Mouse (Mus musculus) right cerebral cortex, postnatal 10 days (tissue): ENCODE measurements at regions not wholly inside any gene's neighbourhood (a gene's known extent, or its start where the extent isn't known, plus 50 kb on each side); places are given as distances from the start of the nearest gene placed in this dataset.

Experiments
- DNase-seq, 2 experiments: peaks; one replicate each; pipeline ENCODE4 v3.0.0; 2021; ENCODE audit warnings: low spot score in 2 of 2

GRCm38 (mm10) chr1:190067181-190067580, 103.3 kb downstream of the Prox1 start:
- no peak for DNase-seq

DNA sequence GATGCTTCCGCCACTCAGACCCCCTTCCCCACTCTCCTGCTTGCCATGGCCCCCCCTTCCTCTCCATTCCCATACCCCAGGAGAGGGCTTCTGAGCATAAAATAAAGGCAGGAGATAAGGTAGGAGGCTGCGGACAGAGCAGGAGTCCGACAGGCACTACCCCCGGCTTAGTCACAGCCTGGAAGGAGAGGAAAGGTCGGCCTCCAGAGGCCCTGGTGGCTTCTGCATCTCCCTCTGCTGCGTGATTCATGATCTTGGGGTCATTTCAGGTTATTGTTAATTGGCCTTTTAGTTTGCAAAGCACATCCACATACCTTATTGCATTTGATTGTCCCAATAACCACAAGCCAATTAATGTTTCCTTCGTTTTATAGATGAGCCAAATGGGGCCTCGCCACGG, 104.1 kb downstream of the Prox1 start:
- DNase-seq: no peak

- no peak for DNase-seq
These were observed 108.8 kb downstream of the Prox1 start for GRCm38 (mm10) chr1:190061560-190062295.

GRCm38 (mm10) chr1:190059025-190059424, 111.5 kb downstream of the Prox1 start:
- DNase-seq: no peak

- DNase-seq: no peak
These were observed 113.6 kb downstream of the Prox1 start for GRCm38 (mm10) chr1:190056931-190057330.

DNA sequence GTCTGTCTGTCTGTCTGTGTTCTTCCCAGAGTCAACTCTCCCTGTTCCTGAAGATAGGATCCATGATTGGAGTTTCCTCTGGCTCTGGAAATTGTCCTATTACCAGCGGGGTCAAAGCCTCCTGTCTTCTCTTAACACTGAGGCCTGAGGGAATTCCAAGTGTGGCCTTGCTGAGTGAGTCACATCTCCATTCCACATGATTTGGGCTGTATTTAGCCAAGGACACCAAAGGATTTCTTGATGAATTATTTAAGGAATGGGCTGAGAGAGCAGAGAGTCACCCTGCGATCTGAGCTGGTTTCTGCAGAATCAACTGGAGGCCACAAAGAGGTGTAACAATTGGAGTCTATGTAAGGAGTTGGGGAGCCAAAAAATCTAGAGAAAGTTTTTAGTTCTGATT, 118.6 kb downstream of the Prox1 start:
- DNase-seq: no peak

DNA sequence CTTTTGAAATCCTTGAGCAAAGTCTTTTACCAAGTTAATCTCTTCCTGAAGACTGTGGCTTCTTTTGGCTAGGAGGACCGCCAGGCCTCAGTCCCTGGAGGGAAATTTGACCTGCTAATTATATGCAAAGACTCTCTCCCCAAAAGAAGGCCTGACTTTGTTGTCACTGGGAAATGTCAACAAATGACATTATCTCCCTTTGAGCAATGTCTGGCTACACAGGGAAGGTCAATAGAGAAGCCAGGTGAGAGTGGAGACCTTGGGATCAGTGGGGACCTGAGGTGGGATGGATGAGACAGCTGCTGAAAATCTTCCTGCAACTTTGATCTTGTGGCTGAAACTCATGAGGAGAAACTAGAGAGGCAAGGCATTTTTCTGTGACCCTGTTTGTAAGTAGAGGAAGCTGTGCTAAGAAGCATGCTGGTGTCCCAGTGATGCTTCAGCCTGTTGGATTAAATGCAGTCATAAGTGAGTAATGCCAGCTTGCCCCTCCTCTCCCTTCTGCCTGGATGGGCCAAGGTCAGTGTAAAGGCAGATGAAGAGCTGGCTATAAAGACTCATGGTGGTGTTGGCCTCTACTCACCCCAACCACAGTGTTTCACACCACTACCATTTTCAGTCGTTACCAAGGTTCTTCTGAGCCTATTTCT, 121.9 kb downstream of the Prox1 start:
- no peak for DNase-seq

DNA sequence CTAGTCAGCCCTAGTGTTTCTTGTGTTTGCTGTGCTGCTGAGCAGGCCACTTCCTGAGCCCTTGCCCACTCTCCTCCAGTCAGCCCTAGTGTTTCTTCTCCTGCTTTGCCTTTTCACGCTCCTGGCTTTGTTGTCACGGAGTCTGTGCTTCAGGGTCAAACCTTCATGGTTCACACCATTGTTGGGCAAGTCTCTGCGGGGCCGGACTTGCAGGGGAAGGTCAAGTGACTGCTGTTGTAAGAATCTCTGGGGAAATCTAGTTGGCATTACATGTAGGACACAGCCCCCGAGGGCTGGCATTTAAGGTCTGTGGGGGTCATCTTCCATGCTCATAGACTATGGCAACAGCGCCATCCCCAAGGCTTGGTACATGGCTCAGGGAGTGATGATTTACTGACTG, 123.3 kb downstream of the Prox1 start:
- no peak for DNase-seq

GRCm38 (mm10) chr1:190045797-190046196, 123.6 kb upstream of the Smyd2 start:
- peak; percentile 62 to 69 for DNase-seq

DNA sequence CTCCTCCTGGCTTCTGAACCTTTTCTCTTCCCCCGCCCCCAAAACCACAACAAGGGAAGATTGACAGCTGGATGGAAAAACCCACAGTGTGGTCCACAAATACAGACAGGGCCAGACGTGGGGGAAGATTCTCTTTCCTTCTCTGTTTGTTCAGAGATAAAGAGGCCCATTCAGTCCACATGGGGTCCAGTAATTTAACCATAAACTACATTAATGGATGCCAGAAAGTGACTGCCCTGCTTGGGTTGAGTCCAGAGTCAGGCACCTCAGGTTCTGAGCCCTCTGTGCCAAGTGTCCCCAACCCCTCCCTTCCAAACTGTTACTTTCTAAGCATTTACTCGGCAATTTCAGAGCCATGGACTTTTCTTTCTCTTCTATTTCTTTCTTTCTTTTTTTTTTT, 121.9 kb upstream of the Smyd2 start:
- DNase-seq: no peak

DNA sequence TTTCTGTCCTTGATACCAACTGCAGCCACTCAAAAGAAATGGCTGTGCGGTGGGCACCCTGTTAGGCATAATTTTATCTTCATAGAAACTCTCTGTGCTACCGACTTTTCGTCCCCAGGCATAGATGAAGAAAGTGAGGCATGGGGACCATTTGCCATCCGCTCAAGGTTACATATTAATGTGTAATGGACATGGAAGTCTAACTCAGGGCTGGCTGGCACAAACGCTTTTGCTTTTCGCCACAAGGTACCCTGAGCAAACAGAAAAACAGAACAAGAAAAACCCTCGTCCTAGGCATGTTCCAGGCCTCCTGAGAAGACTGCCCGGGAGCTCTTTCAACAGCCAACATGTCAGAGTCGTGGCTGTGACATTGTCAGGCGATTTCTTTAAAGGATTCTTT, 121.0 kb upstream of the Smyd2 start:
- DNase-seq: no peak

DNA sequence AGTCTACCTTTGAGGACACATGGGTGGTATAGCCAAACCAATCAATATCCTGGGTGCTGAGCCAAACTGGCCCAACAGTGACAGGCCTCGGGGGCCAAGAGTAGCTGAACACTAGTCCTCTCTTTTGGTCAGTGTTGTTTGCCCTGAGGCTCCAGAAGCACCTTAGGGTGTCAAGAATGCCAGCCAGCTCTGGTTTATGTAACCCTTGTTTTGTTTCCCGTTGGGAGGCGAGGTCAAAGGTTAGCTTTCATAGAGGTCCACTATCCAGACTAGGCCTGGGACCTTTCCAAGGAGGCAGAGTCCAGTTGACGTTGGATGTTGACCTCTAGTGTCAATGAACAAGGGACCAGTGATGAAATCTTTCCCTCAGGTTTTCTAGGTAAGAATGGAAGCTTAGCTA, 120.0 kb upstream of the Smyd2 start:
- DNase-seq: no peak

DNA sequence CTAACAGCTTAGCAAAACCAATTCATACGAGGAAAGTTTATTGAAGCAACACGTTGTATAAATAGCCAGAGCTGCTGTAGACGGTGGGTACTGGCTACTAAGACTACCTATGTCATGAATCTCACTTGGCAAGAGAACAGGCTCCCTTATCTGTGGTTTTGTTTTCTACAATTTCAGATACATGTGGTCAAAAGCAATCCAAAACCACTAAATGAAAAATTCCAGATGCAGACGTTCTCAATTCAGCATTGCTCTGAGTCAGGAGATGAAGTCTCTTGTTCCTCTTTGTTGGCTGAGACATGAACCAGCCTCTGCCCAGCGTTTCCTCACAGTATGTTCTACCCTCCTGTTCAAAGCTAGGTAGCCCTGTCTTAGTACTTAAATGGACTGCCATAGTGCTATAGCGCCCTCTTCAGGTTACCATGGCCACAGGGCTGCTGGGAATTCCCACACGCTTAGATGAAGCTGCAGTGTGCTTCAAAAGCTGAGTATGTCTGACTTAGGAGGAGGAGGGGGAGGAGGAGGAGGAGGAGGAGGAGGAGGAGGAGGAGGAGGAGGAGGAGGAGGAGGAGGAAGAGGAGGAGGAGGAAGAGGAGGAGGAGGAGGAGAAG, 119.0 kb upstream of the Smyd2 start:
- DNase-seq: no peak

DNA sequence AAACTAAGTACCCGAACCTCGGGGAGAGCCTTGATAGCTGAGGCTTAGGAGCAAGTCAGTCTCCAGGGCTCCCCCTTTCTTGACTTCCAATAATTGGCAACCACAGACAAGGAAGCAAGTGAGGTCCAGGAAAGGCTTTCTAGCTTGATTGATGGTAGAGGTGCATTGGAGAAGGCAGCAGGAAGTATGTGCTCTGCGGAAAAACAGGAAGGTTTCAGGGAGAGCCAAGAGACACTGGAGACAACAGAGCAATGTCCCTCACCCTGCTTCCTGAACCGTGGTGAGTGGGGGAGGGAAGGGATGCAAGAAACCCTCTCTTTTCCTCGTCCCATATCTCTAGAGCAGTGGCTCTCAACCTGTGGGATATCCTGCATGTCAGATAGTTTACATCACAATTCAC, 115.9 kb upstream of the Smyd2 start:
- no peak for DNase-seq

- DNase-seq: no peak
These were observed 114.6 kb upstream of the Smyd2 start for GRCm38 (mm10) chr1:190036726-190037125.

- DNase-seq: no peak
These were observed 113.8 kb upstream of the Smyd2 start for GRCm38 (mm10) chr1:190035935-190036334.

DNA sequence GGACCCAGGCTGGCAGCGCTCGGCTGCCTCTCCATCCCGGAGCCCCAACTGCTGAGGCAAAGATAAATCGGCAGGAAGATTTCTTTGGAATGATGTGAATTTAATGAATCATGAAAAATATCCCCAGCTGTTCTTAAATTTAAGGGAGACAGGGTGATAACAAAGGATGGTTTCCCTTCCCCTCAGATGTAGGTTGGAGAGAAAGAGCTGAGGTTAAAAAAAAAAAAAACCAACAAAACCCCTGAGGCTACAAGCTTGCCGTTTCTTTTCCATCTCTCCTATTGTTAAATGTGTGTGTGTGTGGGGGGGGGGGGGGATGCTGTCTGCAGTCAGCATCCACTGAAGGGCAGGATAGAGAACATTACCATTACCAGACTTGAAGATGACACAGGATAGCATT, 111.9 kb upstream of the Smyd2 start:
- no peak for DNase-seq

DNA sequence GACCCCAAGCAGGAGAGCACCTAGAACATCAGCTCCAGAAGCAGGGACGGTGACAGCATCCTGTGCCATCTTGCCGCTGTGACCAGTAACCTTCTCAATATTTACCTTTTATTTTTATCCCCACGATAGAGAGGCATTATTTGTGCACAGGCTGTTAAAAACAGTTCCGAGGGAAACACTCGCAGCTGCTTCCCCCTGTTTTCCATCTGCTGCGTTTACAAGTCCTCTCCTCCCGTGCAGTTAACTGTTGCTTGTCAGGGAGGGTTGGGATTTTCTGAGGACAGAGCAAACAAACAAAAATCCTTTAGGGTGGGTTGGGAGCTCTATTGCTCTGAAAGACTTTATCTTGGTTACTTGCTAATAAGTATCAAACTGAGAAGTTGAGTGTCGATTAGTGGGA, 105.4 kb upstream of the Smyd2 start:
- peak; percentile 35 to 54 for DNase-seq

DNA sequence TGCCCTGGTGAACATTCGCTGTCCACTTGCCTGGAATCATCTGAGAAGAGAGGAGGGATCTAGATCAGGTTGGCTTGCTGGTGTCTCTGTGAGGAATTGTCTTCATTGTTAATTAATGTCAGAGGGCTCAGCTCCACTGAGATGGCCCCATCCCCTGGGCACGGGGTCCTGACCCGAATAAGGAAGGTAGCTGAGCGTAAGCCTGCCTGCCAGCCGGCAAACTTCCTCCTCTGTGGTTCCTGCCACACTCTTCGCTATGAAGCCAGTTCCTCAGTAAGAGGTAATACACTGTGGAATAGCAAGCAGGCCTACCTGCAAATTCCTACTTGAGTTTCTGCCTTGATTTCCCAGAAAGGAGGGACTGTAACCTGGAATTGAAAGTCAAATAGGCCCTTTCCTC, 87.3 kb upstream of the Smyd2 start:
- DNase-seq: no peak

DNA sequence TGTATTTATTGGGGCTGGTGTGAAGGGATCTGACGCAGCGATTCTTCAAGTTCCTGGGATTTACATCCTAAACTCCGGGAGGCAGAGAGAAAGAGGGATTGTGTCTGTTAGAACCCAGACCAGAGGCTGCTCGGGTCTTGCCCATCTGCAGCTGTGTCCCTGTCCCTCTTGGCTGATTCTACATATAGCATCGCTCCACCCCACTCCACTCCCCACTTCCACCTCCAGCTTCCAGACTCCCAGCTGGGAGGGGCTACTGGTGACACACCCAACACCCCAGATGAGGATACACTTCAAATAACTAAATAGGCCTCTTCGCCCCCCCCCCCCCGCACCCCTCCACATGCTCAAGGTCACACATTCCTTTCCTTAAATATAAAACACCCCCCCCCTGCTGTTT, 85.1 kb upstream of the Smyd2 start:
- DNase-seq: no peak

- no peak for DNase-seq
These were observed 78.9 kb upstream of the Smyd2 start for GRCm38 (mm10) chr1:190001084-190001483.

DNA sequence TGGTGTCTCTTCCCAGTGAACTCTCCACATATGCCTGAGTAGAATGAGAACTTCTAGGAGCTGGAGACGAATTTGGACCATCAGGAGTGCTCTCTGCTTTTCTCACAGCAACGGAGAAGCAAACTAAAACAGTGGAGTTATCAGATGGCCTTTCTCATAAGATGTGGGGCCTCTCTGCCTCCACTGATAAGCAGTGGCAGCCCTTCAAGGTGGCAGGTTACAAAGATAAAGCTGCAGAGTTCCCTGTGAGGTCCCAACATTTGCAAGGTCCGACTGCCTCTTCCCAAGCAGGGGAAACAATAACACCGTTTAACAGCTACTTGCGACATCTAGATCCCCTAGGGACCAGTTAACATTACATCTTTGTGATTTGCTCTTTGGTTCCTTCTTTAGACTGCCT, 71.5 kb upstream of the Smyd2 start:
- no peak for DNase-seq

GRCm38 (mm10) chr1:189993221-189993620, 71.1 kb upstream of the Smyd2 start:
- DNase-seq: no peak
